Mouse (Mus musculus): ENCODE data around the gene Lrrc32. TPM values are rescaled to one million over a fixed set of nuclear protein-coding genes. Genes with fewer than 3 reads are reported as not detected.

Gene Lrrc32
- polyA plus RNA-seq (2012; rRNA removed): 11.2 and 12.8 TPM in 2 replicates

DNA sequence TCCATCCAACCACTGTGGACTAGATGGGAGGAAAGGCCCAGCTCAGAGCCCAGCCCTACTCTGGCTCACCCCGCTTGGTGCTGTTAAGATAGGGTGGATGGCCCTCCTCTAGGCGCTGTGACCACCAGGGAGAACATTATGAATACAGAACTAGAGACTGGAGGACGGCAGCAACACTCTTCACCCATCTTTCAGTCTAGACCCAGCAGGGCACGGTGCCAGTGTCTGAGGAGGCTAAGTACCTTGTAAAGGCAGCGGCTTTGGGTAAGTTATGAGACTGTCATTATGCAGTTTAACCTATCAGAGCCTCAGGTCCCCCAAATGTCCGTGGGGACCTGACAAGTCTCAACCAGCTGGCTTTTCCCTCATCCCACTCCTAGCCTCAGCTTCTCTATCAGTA, at the start of gene Lrrc32:
Gene Lrrc32, plus strand, starts transcription at position 153 of the 400 bp plus-strand sequence.
- no peaks in the 10 kb centered on the region; the same call in none of the 2 replicates for H3K27me3 ChIP-seq (ENCODE audit: control insufficient read depth, insufficient read depth, low read length)
- H3K27ac ChIP-seq (ENCODE audit: insufficient read depth, low read length): no peak within 1 kb of the TSS; the same call in 1 of the 2 replicates
- no peak for DNase-seq (ENCODE audit: low read depth in 1 of 2, low spot score in 2 of 2)
- TF ChIP-seq CTCF (IDR thresholded peaks at IDR 0.05; ENCODE audit: extremely low read depth, insufficient read depth, insufficient read length, insufficient replicate concordance): no peak
- TF ChIP-seq POLR2A (IDR thresholded peaks at IDR 0.05; ENCODE audit: low read depth, low read length): no peak
- WGBS: 29% methylated on average over 6 of the region's 6 CpGs
- H3K4me3 ChIP-seq (ENCODE audit: extremely low read depth, insufficient read depth, insufficient read length): peak within 1 kb of the TSS; percentile 46; the same call in 1 of the 2 replicates
- H3K4me1 ChIP-seq (ENCODE audit: control insufficient read depth, insufficient read depth, insufficient read length): peaks cover 42% of the 10 kb centered on the region
- H3K36me3 ChIP-seq (ENCODE audit: control insufficient read depth, insufficient read depth, low read length): no peaks in the 10 kb centered on the region

DNA sequence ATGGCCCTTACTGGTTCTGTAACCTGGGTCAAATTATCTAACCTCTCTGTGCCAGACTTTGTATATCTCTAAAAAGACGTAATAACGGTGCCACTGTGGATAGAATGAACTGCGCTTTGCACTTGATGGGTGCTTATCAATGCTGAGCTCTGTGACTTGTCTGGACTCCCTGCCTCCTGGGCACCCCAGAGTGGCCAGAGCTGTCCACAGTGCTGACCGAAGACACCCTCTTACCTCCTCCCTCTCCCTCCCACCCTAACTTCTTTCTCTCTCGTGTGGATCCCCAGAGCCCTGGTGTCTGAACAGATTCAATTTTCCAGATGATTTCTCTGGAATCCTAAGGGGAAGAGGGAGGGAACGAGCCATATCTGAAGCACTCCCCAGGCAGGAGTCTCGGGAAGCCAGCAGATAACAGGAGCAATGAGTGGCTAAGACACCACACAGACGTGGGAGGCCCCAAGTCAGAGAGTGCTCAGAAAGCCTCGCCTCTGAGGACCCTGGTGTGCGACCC, 49.1 kb upstream of the Lrrc32 start, which contains the start of gene Gucy2d:
Gene Gucy2d, plus strand, starts transcription at position 461 of the 511 bp plus-strand sequence.
- H3K4me3 ChIP-seq (ENCODE audit: extremely low read depth, insufficient read depth, insufficient read length): no peak within 1 kb of the TSS
- H3K27ac ChIP-seq (ENCODE audit: insufficient read depth, low read length): no peak within 1 kb of the TSS
- H3K36me3 ChIP-seq (ENCODE audit: control insufficient read depth, insufficient read depth, low read length): no peaks in the 10 kb centered on the region
- H3K4me1 ChIP-seq (ENCODE audit: control insufficient read depth, insufficient read depth, insufficient read length): no peaks in the 10 kb centered on the region
- DNase-seq (ENCODE audit: low read depth in 1 of 2, low spot score in 2 of 2): no peak
- no peaks in the 10 kb centered on the region for H3K27me3 ChIP-seq (ENCODE audit: control insufficient read depth, insufficient read depth, low read length)
- TF ChIP-seq POLR2A (IDR thresholded peaks at IDR 0.05; ENCODE audit: low read depth, low read length): no peak
- TF ChIP-seq CTCF (IDR thresholded peaks at IDR 0.05; ENCODE audit: extremely low read depth, insufficient read depth, insufficient read length, insufficient replicate concordance): no peak
- WGBS: 65% methylated on average over 10 of the region's 10 CpGs

DNA sequence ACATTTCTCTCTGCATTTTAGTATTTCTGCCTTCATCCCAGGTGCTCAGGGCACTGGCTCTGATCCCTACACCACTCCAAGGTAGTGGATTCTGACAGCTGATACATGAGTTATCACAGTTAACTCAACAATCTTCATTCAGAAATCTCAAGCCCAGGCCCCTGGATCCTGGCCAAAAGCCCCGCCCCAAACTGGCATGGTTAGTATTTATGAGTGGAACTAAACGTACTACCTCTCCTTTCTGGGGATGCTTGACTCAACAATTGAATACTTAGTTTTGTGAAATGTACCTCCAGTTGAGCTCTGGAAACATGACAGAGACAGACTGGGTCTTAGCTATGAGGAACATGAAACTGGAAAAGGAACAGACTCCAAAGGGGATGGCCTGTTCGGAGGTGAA, 42.2 kb upstream of the Lrrc32 start:
- TF ChIP-seq CTCF (IDR thresholded peaks at IDR 0.05; ENCODE audit: extremely low read depth, insufficient read depth, insufficient read length, insufficient replicate concordance) (no peak), POLR2A (IDR thresholded peaks at IDR 0.05; ENCODE audit: low read depth, low read length) (no peak)
- H3K27me3 ChIP-seq (ENCODE audit: control insufficient read depth, insufficient read depth, low read length): no peaks in the 10 kb centered on the region
- H3K4me3 ChIP-seq (ENCODE audit: extremely low read depth, insufficient read depth, insufficient read length): no peak overlapping the region
- no peaks in the 10 kb centered on the region for H3K36me3 ChIP-seq (ENCODE audit: control insufficient read depth, insufficient read depth, low read length)
- WGBS: 69% methylated on average over 3 of the region's 3 CpGs
- no peak for DNase-seq (ENCODE audit: low read depth in 1 of 2, low spot score in 2 of 2)
- no peak overlapping the region for H3K27ac ChIP-seq (ENCODE audit: insufficient read depth, low read length)
- no peaks in the 10 kb centered on the region for H3K4me1 ChIP-seq (ENCODE audit: control insufficient read depth, insufficient read depth, insufficient read length)

DNA sequence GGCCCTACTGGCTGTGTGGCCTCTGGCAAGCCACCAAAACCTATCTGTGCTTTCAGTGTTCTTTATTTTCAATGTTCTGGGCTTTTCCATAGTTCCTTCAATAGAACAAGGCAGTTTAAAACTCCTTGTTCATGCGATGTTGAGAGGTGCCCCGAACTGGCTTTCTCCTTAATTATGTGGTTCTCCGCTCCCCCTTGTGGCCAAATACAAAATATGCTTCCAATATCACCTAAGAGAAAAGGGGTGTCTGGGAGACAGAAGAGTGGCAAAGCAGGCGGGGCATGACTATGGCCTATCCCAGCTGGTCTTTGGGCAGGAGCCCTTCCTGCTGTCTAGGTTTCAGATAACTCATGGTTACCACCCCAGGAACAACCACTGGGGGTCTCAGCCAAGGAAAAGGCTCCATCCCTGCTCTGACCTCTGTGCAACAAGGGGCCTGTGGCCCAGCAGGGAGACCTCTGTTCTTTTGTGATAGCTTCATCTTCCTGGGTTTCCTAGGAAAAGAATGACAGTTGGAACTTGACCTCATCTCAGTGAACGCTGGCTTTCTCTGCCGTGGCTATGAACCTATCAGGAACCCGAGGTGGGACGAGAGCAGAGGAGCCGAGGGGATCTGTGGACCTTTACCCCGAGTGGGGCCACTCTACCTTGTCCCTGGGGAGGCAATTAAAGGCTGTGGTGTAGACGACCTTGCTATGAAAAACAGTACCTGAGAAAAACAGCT, 41.3 kb upstream of the Lrrc32 start:
- Histone ChIP-seq H3K27me3 (ENCODE audit: control insufficient read depth, insufficient read depth, low read length) (no peaks in the 10 kb centered on the region), H3K27ac (ENCODE audit: insufficient read depth, low read length) (no peak overlapping the region), H3K36me3 (ENCODE audit: control insufficient read depth, insufficient read depth, low read length) (no peaks in the 10 kb centered on the region), H3K4me3 (ENCODE audit: extremely low read depth, insufficient read depth, insufficient read length) (no peak overlapping the region), H3K4me1 (ENCODE audit: control insufficient read depth, insufficient read depth, insufficient read length) (no peaks in the 10 kb centered on the region)
- TF ChIP-seq CTCF (IDR thresholded peaks at IDR 0.05; ENCODE audit: extremely low read depth, insufficient read depth, insufficient read length, insufficient replicate concordance) (no peak), POLR2A (IDR thresholded peaks at IDR 0.05; ENCODE audit: low read depth, low read length) (no peak)
- WGBS: 60% methylated on average over 11 of the region's 11 CpGs
- peak in 1 of 2 experiments; percentile 4 for DNase-seq (ENCODE audit: low read depth in 1 of 2, low spot score in 2 of 2)

DNA sequence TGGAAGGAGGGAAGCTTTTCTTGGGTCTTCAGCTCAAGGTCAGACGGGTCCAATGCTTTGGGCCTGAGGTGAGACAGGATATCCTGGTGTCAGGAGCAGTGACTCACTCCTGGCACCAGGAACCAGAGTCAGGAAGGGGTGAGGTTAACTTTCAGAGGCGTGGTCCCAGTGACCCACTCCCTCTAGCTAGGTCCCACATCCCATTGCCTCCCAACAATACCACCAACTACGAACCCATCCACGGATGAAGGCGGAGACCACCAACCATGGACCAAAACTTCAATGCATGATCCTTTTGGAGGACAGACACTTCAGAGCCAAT, 40.8 kb upstream of the Lrrc32 start:
- WGBS: 79% methylated on average over 5 of the region's 5 CpGs
- no peaks in the 10 kb centered on the region for H3K4me1 ChIP-seq (ENCODE audit: control insufficient read depth, insufficient read depth, insufficient read length)
- H3K27me3 ChIP-seq (ENCODE audit: control insufficient read depth, insufficient read depth, low read length): no peaks in the 10 kb centered on the region
- no peak overlapping the region for H3K27ac ChIP-seq (ENCODE audit: insufficient read depth, low read length)
- no peak for DNase-seq (ENCODE audit: low read depth in 1 of 2, low spot score in 2 of 2)
- TF ChIP-seq POLR2A (IDR thresholded peaks at IDR 0.05; ENCODE audit: low read depth, low read length) (no peak), CTCF (IDR thresholded peaks at IDR 0.05; ENCODE audit: extremely low read depth, insufficient read depth, insufficient read length, insufficient replicate concordance) (no peak)
- H3K4me3 ChIP-seq (ENCODE audit: extremely low read depth, insufficient read depth, insufficient read length): no peak overlapping the region
- H3K36me3 ChIP-seq (ENCODE audit: control insufficient read depth, insufficient read depth, low read length): no peaks in the 10 kb centered on the region

DNA sequence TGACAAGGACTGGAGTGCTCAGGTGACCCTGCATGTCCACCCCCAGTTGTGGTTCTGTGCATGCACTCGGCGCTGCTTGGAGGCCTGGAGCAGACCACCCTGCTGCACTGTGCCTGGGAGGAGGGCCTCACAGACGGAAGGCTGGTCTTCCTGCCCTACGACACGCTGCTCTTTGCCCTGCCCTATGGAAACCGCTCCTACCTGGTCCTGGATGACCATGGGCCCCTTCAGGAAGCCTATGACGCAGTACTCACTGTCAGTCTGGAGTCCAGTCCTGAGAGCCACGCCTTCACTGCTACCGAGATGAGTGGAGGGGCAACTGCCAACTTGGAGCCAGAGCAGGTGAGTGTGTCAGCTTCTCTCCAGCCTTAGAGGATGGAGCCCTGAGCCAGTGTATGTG, 39.4 kb upstream of the Lrrc32 start:
- Histone ChIP-seq H3K4me3 (ENCODE audit: extremely low read depth, insufficient read depth, insufficient read length) (no peak overlapping the region), H3K27ac (ENCODE audit: insufficient read depth, low read length) (no peak overlapping the region), H3K36me3 (ENCODE audit: control insufficient read depth, insufficient read depth, low read length) (no peaks in the 10 kb centered on the region), H3K27me3 (ENCODE audit: control insufficient read depth, insufficient read depth, low read length) (no peaks in the 10 kb centered on the region), H3K4me1 (ENCODE audit: control insufficient read depth, insufficient read depth, insufficient read length) (no peaks in the 10 kb centered on the region)
- TF ChIP-seq CTCF (IDR thresholded peaks at IDR 0.05; ENCODE audit: extremely low read depth, insufficient read depth, insufficient read length, insufficient replicate concordance) (no peak), POLR2A (IDR thresholded peaks at IDR 0.05; ENCODE audit: low read depth, low read length) (no peak)
- 84% methylated on average over 9 of the region's 9 CpGs for WGBS
- no peak for DNase-seq (ENCODE audit: low read depth in 1 of 2, low spot score in 2 of 2)
